Mouse (Mus musculus): Measurements from ENCODE around the gene Gm572.

GRCm38 (mm10) chr4:148604141-148604540 is 39.0 kb upstream of the Gm572 start:
- no peak for TF ChIP-seq GATA1 (IDR thresholded peaks at IDR 0.05; ENCODE audit: low read length)
- TF ChIP-seq TAL1 (IDR thresholded peaks at IDR 0.05; ENCODE audit: low read length): no peak

Measured in erythroblast, embryonic 14.5 days (primary cell).